Mouse (Mus musculus): ENCODE measurements around the gene Fam185a.

DNA sequence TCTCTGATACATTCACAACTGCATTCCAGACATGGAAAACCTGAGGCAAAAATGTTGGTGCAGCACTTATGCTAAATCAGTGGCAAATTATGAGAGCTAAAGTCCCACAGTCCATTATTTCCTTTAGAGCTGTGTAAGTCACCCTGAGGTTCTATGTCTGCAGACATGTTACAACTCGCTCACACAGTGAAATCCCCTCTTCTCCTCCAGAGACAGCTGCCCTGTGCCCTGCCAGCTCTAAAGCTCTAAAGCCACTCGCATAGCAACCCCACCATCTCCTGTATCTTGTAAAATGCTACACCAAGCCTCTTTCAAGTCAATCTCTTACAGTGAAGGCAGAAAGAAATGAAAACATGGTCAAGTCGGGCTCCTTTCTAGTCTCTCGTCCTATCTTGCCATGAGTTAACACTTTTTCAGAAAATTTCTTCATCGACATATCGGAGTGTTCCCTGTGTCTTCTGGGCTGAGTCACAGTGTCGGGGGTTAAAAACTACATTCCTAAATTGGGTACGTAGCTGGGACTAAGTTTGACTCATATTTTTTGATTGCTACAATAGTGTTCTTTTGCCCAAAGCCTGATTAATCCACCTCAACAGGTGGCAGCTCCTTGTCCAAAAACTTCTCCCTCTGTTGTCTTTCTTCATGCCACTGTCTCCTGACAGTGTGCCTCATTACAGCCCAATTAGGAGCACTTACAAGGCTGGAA, 68.7 kb downstream of the Fam185a start:
- TF ChIP-seq EP300 (IDR thresholded peaks at IDR 0.05) (no peak), CTCF (IDR thresholded peaks at IDR 0.05) (no peak)

Measured in lung, postnatal 0 days (tissue).